Mouse (Mus musculus) E14TG2a.4 (cell line): ENCODE data around the gene Pemt.

ENCODE experiments used
- H3K27me3 ChIP-seq: 2 replicates; pipeline ENCODE4 v1.6.1; 2014; ENCODE audit warnings: low read length, control low read depth; ENCODE audit not compliant: insufficient read depth
- H3K36me3 ChIP-seq: 2 replicates; pipeline ENCODE4 v1.6.1; 2014; ENCODE audit warnings: low read length, control low read depth; ENCODE audit not compliant: insufficient read depth
- H3K4me1 ChIP-seq: replicated peaks from 2 replicates; pipeline ENCODE4 v1.6.1; 2014; ENCODE audit warnings: low read depth, low read length, control low read depth
- H3K4me3 ChIP-seq: replicated peaks from 2 replicates; pipeline ENCODE4 v1.5.1; 2014; ENCODE audit warnings: mild to moderate bottlenecking, low read length
- H3K9me3 ChIP-seq: 2 replicates; pipeline ENCODE4 v1.6.1; 2014; ENCODE audit warnings: low read length, control low read depth
- CTCF ChIP-seq: conservative IDR thresholded peaks from 2 replicates; pipeline ENCODE4 v1.5.1; 2014; ENCODE audit warnings: low read length
- NANOG ChIP-seq: IDR thresholded peaks from 2 replicates; pipeline ENCODE4 v1.6.1; 2014; ENCODE audit warnings: borderline replicate concordance, low read length, mixed read lengths
- POU5F1 ChIP-seq: IDR thresholded peaks from 2 replicates; pipeline ENCODE4 v1.6.1; 2014; ENCODE audit warnings: low read length, borderline replicate concordance

Pemt gene

DNA sequence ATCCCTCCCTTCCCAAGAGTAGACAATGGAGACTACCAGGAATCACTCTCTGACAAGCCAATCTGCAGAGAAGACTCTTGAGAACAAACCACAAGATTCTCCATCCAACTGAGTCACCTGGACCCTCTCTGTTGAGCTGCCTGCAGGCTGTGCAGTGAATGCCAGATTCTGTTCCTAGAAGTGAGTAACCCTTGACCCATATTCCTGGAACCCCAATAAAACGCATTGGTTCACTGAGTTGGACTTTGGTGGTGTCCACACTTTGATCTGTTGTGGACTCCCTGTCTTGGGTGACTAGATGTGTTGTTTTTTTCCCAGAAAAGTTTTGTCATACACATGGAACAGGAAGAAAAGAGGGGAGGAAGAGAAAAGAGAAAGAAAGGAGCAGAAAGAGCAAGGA lies 106.5 kb downstream of the Pemt start:
- no peaks in the 10 kb centered on the region for H3K36me3 ChIP-seq
- H3K9me3 ChIP-seq: no peaks in the 10 kb centered on the region
- TF ChIP-seq CTCF: no peak
- no peak for TF ChIP-seq POU5F1
- TF ChIP-seq NANOG: no peak
- H3K4me1 ChIP-seq: peaks cover 6% of the 10 kb centered on the region
- no peak overlapping the region for H3K4me3 ChIP-seq
- peaks cover 29% of the 10 kb centered on the region for H3K27me3 ChIP-seq

DNA sequence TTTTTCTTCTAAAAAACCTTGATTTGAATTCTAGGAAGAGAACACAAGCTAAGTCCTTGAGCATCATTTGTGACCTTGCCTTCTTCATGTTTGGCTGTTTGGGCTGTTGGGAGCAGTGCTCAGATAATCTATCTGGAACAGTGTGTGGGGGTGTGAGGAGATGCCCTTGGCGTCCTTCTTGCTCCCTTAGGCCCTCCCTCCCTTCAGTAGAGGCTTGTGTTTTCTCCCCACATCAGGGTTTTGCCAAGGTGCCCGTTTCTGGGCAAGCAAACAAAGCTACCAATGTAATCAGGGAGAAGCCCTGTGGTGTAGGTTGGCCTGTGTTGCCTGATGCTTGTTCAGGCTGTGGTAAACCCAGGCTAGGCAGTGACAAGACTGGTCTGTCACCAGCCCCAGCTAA lies 108.7 kb downstream of the Pemt start:
- no peaks in the 10 kb centered on the region for H3K9me3 ChIP-seq
- H3K27me3 ChIP-seq: peaks cover 31% of the 10 kb centered on the region
- no peaks in the 10 kb centered on the region for H3K36me3 ChIP-seq
- peaks cover 17% of the 10 kb centered on the region for H3K4me1 ChIP-seq
- no peak for TF ChIP-seq NANOG
- TF ChIP-seq POU5F1: no peak
- TF ChIP-seq CTCF: no peak
- H3K4me3 ChIP-seq: no peak overlapping the region

DNA sequence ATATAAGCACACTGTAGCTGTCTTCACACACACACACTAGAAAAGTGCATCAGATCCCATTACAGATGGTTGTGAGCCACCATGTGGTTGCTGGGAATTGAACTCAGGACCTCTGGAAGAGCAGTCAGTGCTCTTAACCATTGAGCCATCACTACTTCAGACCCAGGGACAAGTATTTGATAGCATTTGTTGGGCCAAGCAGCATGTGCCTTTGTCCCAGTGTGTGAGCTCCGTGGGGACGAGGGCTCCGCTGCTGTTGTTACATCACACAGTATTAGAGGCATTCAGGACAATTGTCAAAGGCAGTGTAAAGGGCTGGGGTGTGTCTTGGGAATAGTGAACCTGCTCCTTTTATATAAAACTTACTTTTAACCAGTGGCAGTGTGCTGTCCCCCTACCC lies 109.3 kb downstream of the Pemt start:
- Histone ChIP-seq H3K4me1 (peaks cover 13% of the 10 kb centered on the region), H3K27me3 (peaks cover 31% of the 10 kb centered on the region), H3K9me3 (no peaks in the 10 kb centered on the region), H3K4me3 (no peak overlapping the region), H3K36me3 (no peaks in the 10 kb centered on the region)
- no peak for TF ChIP-seq CTCF
- TF ChIP-seq POU5F1: no peak
- TF ChIP-seq NANOG: no peak

DNA sequence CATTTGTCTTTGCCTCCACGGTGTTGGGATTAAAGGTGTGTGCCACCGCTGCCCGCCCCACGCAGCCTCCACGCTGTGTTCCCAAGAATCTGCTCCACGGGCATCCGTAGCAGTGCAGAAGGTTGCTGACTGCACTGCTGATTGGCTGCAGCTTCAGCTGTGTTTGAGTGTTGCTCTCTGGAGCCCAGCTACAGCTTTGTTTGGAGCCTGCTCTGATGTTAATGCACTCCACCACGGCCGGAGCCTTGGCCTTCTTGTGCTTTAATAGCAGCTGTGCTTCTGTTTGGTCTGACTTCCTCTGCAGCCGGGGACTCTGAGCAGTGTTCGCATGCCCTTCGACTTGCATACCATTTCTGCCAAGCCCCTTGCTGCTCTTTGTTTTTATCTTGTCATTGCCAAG lies 112.3 kb downstream of the Pemt start:
- TF ChIP-seq POU5F1 (no peak), NANOG (no peak), CTCF (no peak)
- Histone ChIP-seq H3K27me3 (peaks cover 39% of the 10 kb centered on the region), H3K4me1 (peaks cover 11% of the 10 kb centered on the region), H3K9me3 (no peaks in the 10 kb centered on the region), H3K36me3 (no peaks in the 10 kb centered on the region), H3K4me3 (no peak overlapping the region)

GRCm38 (mm10) chr11:59932560-59933337 lies 113.5 kb downstream of the Pemt start:
- no peak for TF ChIP-seq POU5F1
- TF ChIP-seq NANOG: no peak
- TF ChIP-seq CTCF: no peak
- peaks cover 14% of the 10 kb centered on the region for H3K4me1 ChIP-seq
- peaks cover 38% of the 10 kb centered on the region for H3K27me3 ChIP-seq
- no peaks in the 10 kb centered on the region for H3K36me3 ChIP-seq
- no peak overlapping the region for H3K4me3 ChIP-seq
- H3K9me3 ChIP-seq: no peaks in the 10 kb centered on the region

- Histone ChIP-seq H3K36me3 (no peaks in the 10 kb centered on the region), H3K27me3 (peaks cover 36% of the 10 kb centered on the region), H3K4me3 (no peak overlapping the region), H3K4me1 (peaks cover 21% of the 10 kb centered on the region), H3K9me3 (no peaks in the 10 kb centered on the region)
- no peak for TF ChIP-seq POU5F1
- TF ChIP-seq NANOG: no peak
These were observed 116.3 kb downstream of the Pemt start for GRCm38 (mm10) chr11:59930031-59930430.

- TF ChIP-seq CTCF: no peak
- no peak for TF ChIP-seq POU5F1
- no peak for TF ChIP-seq NANOG
- H3K4me3 ChIP-seq: peak overlapping the region; percentile 39; the same call in 1 of the 2 replicates
- H3K9me3 ChIP-seq: no peaks in the 10 kb centered on the region
- H3K27me3 ChIP-seq: no peaks in the 10 kb centered on the region
- peaks cover 16% of the 10 kb centered on the region for H3K4me1 ChIP-seq
- no peaks in the 10 kb centered on the region for H3K36me3 ChIP-seq
These were observed 125.0 kb downstream of the Pemt start for GRCm38 (mm10) chr11:59921265-59921664.
